Mouse (Mus musculus): ENCODE measurements around the gene Foxj2.

Gene Foxj2

GRCm38 (mm10) chr6:122867914-122868313 lies 48.2 kb downstream of the Foxj2 start:
- no peak for ATAC-seq (ENCODE audit: insufficient number of reproducible peaks, low FRiP score, low TSS enrichment)

- ATAC-seq (ENCODE audit: insufficient number of reproducible peaks, low FRiP score, low TSS enrichment), result no peak
Measured at GRCm38 (mm10) chr6:122869846-122870245, 50.1 kb downstream of the Foxj2 start.

GRCm38 (mm10) chr6:122872800-122873199 lies 53.1 kb downstream of the Foxj2 start:
- no peak for ATAC-seq (ENCODE audit: insufficient number of reproducible peaks, low FRiP score, low TSS enrichment)

GRCm38 (mm10) chr6:122873871-122874719 lies 54.4 kb downstream of the Foxj2 start, which contains the start of gene Necap1:
Gene Necap1 (plus strand): TSS chr6:122874474.
- ATAC-seq (ENCODE audit: insufficient number of reproducible peaks, low FRiP score, low TSS enrichment), result peak; percentile 92

GRCm38 (mm10) chr6:122874720-122875389 lies 55.1 kb downstream of the Foxj2 start:
- ATAC-seq (ENCODE audit: insufficient number of reproducible peaks, low FRiP score, low TSS enrichment), result peak; percentile 83

- no peak for ATAC-seq (ENCODE audit: insufficient number of reproducible peaks, low FRiP score, low TSS enrichment)
Measured at GRCm38 (mm10) chr6:122879141-122879735, 59.5 kb downstream of the Foxj2 start.

GRCm38 (mm10) chr6:122879781-122880505 lies 60.2 kb downstream of the Foxj2 start:
- no peak for ATAC-seq (ENCODE audit: insufficient number of reproducible peaks, low FRiP score, low TSS enrichment)

- no peak for ATAC-seq (ENCODE audit: insufficient number of reproducible peaks, low FRiP score, low TSS enrichment)
Measured at GRCm38 (mm10) chr6:122881287-122881686, 61.6 kb downstream of the Foxj2 start.

GRCm38 (mm10) chr6:122883603-122884002 lies 63.9 kb downstream of the Foxj2 start:
- ATAC-seq (ENCODE audit: insufficient number of reproducible peaks, low FRiP score, low TSS enrichment), result no peak

- ATAC-seq (ENCODE audit: insufficient number of reproducible peaks, low FRiP score, low TSS enrichment), result no peak
Measured at GRCm38 (mm10) chr6:122889599-122889998, 69.9 kb downstream of the Foxj2 start.

- ATAC-seq (ENCODE audit: insufficient number of reproducible peaks, low FRiP score, low TSS enrichment), result 0 out of 2 replicates have a peak, but pooled peaks have one; percentile 52
Measured at GRCm38 (mm10) chr6:122892442-122893049, 72.8 kb downstream of the Foxj2 start.
